Mouse (Mus musculus) liver, postnatal 0 days (tissue): ENCODE data around the gene Myl3.

Experiments
- CTCF ChIP-seq: sonication (generic); IDR thresholded peaks from 2 replicates; pipeline ENCODE4 v1.5.1; 2016; ENCODE audit warnings: antibody characterized with exemption, low read depth
- EP300 ChIP-seq: IDR thresholded peaks from 2 replicates; pipeline ENCODE4 v1.6.1; 2016; ENCODE audit warnings: antibody characterized with exemption, low read depth, mild to moderate bottlenecking

- TF ChIP-seq CTCF: no peak
- no peak for TF ChIP-seq EP300
These were observed 29.1 kb upstream of the Myl3 start for GRCm38 (mm10) chr9:110712545-110712944.
